ENCODE assay signal across 13 mouse cellular contexts in the genomic region with DNA sequence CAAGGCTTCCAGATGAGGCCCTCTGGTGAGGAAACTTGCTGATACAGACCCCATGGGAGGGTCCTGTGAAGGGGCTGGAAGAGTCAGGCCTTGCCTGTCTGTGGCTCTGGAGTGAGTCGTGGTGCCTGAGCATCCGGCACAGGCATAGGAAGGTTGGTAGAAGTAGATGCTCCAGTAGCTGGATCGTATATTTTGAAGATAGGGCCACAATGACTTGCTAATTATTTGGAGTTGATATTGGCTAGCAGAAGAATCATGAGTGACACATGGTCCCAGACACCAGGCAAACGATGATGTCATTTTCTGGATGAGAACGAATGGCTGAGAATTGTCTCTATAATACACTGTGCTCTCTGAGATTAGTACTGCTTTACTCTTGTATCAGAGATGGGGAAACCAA.
"Had no signal": no experiment of that assay in that cellular context is flagged by ENCODE, and none has a peak within 500 bp of the region (broad histone marks: within the 10 kb centered on the region; RNA-seq: fewer than 3 reads in every experiment).

No protein-coding gene starts in this region.

- H3K27me3 ChIP-seq: limb, embryonic 12.5 days; liver, embryonic 13.5 days; midbrain, embryonic 15.5 days; neural tube, embryonic 12.5 days had no signal

- H3K4me1 ChIP-seq: neural tube, embryonic 12.5 days had no signal

- H3K9me3 ChIP-seq: limb, embryonic 12.5 days; liver, embryonic 13.5 days; midbrain, embryonic 10.5 days; midbrain, embryonic 15.5 days; neural tube, embryonic 12.5 days had no signal

- DNase-seq: kidney, adult 2 months; kidney, postnatal 36 days; liver; liver, embryonic 13.5 days; liver, postnatal 0 days; right cerebral cortex, postnatal 4 days; spleen, adult 18-20 months; thymus, postnatal 36 days had no signal

- ATAC-seq: liver, postnatal 0 days; midbrain, embryonic 15.5 days had no signal

- H3K4me3 ChIP-seq: layer of hippocampus, adult 2 months; limb, embryonic 12.5 days; liver, embryonic 13.5 days; midbrain, embryonic 10.5 days; midbrain, embryonic 15.5 days; neural tube, embryonic 12.5 days had no signal

- H3K36me3 ChIP-seq: limb, embryonic 12.5 days; liver, embryonic 13.5 days; midbrain, embryonic 10.5 days; midbrain, embryonic 15.5 days; neural tube, embryonic 12.5 days had no signal

- H3K27ac ChIP-seq: layer of hippocampus, adult 2 months; limb, embryonic 12.5 days; liver, embryonic 13.5 days; midbrain, embryonic 10.5 days; midbrain, embryonic 15.5 days; neural tube, embryonic 12.5 days had no signal
